In the genomic region with DNA sequence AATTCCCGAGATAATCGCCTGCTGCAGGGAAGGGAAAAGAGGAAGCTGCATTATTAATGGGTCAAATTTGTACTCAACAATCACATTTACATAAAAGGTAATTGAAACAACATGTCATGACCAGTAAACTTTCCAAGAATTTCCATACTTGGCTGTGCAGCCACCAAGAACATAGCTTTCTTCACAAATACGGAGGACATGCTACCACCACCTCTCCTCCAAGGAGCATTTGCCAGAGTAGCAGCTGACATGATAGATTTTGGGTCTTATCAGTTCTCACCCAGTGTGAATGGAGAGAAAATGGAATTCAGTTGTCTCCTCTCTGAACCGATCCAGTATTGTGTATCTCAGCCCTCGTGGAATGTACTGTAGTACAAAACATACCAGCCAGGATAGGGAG, we compare ENCODE assay signal across 7 mouse cellular contexts. TPM values are rescaled to one million over a fixed set of nuclear protein-coding genes. Genes with fewer than 3 reads are reported as not detected.
A peak's percentile ranks its signal among the peaks of the same experiment; 100 is the strongest.
DNase-seq lines count a peak whose midpoint lies in the region; TF ChIP-seq lines count a peak whose summit lies in the region.

No protein-coding gene starts in this region.

- WGBS in spleen, adult 2 months: 6% methylated on average over 5 of the region's 5 CpGs

- H3K27me3 ChIP-seq in spleen, adult 2 months (ENCODE audit: control insufficient read depth, insufficient read depth, low read length): no peaks in the 10 kb centered on the region
- no peaks in the 10 kb centered on the region for H3K27me3 ChIP-seq in erythroblast, embryonic 14.5 days (ENCODE audit: control insufficient read depth)

- H3K36me3 ChIP-seq in spleen, adult 2 months (ENCODE audit: control insufficient read depth, insufficient read depth, low read length): no peaks in the 10 kb centered on the region
- peaks cover 28% of the 10 kb centered on the region for H3K36me3 ChIP-seq in erythroblast, embryonic 14.5 days (ENCODE audit: control insufficient read depth)

- TF ChIP-seq POLR2A in spleen, adult 2 months (IDR thresholded peaks at IDR 0.05; ENCODE audit: low read depth, low read length): no peak

- no peak overlapping the region for H3K27ac ChIP-seq in spleen, adult 2 months (ENCODE audit: insufficient read depth, low read length)

- no peak for TF ChIP-seq CTCF in spleen, adult 2 months (IDR thresholded peaks at IDR 0.05; ENCODE audit: extremely low read depth, insufficient read depth, insufficient read length, insufficient replicate concordance)

- peaks cover 10% of the 10 kb centered on the region for H3K4me1 ChIP-seq in spleen, adult 2 months (ENCODE audit: control insufficient read depth, insufficient read depth, insufficient read length)
- peaks cover 41% of the 10 kb centered on the region for H3K4me1 ChIP-seq in erythroblast, embryonic 14.5 days (ENCODE audit: control insufficient read depth)

- peak overlapping the region; percentile 89 for H3K4me3 ChIP-seq in spleen, adult 2 months (ENCODE audit: extremely low read depth, insufficient read depth, insufficient read length)
- peak overlapping the region; percentile 70 for H3K4me3 ChIP-seq in erythroblast, embryonic 14.5 days (replicated peaks)

- H3K9me3 ChIP-seq in erythroblast, embryonic 14.5 days (ENCODE audit: control insufficient read depth, low read length): no peaks in the 10 kb centered on the region

- DNase-seq in spleen, adult 2 months (ENCODE audit: low read depth in 1 of 2, low spot score in 2 of 2): no peak
- no peak for DNase-seq in spleen, postnatal 4 days (ENCODE audit: low spot score in 2 of 2)
- DNase-seq in liver (peak; percentile 17), adipocyte (ENCODE audit: low spot score) (no peak)
- DNase-seq in urinary bladder, postnatal 4 days (ENCODE audit: low spot score in 2 of 2): no peak
- no peak for DNase-seq in right cerebral cortex, adult 18-20 months

RNA-seq across cellular contexts. Expression of a gene that starts 1.4 kb away (rescaled TPM):
- polyA plus RNA-seq in spleen, adult 2 months (2012; rRNA removed): 106 and 244 TPM in 2 replicates
- polyA plus RNA-seq in erythroblast, embryonic 14.5 days (2012): 44.7 and 50.9 TPM in 2 replicates

RNA-seq across cellular contexts. Expression of a gene that starts 56.6 kb away (rescaled TPM):
- 183 and 203 TPM in 2 replicates for polyA plus RNA-seq in spleen, adult 2 months (2012; rRNA removed)
- polyA plus RNA-seq in erythroblast, embryonic 14.5 days (2012): 0.36 and 0.62 TPM in 2 replicates

Comparison
In these comparisons a context has a peak if more than half of its experiments do, and no peak if none do; other contexts are left out.
1. RNA of a gene that starts 56.6 kb away (polyA plus RNA-seq): 183 to 203 TPM in spleen, adult 2 months; 0.36 to 0.62 TPM in erythroblast, embryonic 14.5 days; every median in the first group is over 100 times any median in the second.